In genomic region chr14:55734869-55735268, GRCm38 (mm10) we compare ENCODE assay signal across 27 mouse cellular contexts. TPM values are rescaled to one million over a fixed set of nuclear protein-coding genes. Genes with fewer than 3 reads are reported as not detected.
DNase-seq lines count a peak whose midpoint lies in the region; ATAC-seq and TF ChIP-seq lines count a peak whose summit lies in the region.
"Had no signal": no experiment of that assay in that cellular context is flagged by ENCODE, and none has a peak within 500 bp of the region (broad histone marks: within the 10 kb centered on the region; RNA-seq: fewer than 3 reads in every experiment).

No protein-coding gene starts in this region.

- no peak for TF ChIP-seq CTCF in small intestine, adult 2 months (IDR thresholded peaks at IDR 0.05; ENCODE audit: extremely low read depth, insufficient read length, insufficient replicate concordance, low read depth, low read length)

- WGBS in intestine, embryonic 14.5 days, result 60% methylated on average over 7 of the region's 7 CpGs
- WGBS in intestine, embryonic 16.5 days, result 58% methylated on average over 7 of the region's 7 CpGs
- WGBS in macrophage (ENCODE audit: missing documents), result 51% methylated on average over 7 of the region's 7 CpGs
- 38% methylated on average over 7 of the region's 7 CpGs for WGBS in small intestine, adult 2 months

- no peaks in the 10 kb centered on the region for H3K79me2 ChIP-seq in macrophage (ENCODE audit: inconsistent target)

- H3K9me3 ChIP-seq in intestine, embryonic 14.5 days (ENCODE audit: control insufficient read depth, low read length), result no peaks in the 10 kb centered on the region
- no peaks in the 10 kb centered on the region for H3K9me3 ChIP-seq in intestine, embryonic 16.5 days (ENCODE audit: control insufficient read depth, low read length)
- H3K9me3 ChIP-seq: forebrain, embryonic 10.5 days; forebrain, embryonic 13.5 days; heart, embryonic 12.5 days; heart, embryonic 15.5 days; hindbrain, embryonic 10.5 days; hindbrain, embryonic 13.5 days had no signal

- peaks cover 19% of the 10 kb centered on the region for H3K36me3 ChIP-seq in intestine, embryonic 14.5 days (ENCODE audit: control insufficient read depth, insufficient read depth, low read length)
- H3K36me3 ChIP-seq in intestine, embryonic 16.5 days (ENCODE audit: control insufficient read depth, insufficient read depth, low read length), result no peaks in the 10 kb centered on the region; the same call in 1 of the 2 replicates
- H3K36me3 ChIP-seq in macrophage (ENCODE audit: inconsistent target), result peaks cover 16% of the 10 kb centered on the region
- peaks cover 16% of the 10 kb centered on the region for H3K36me3 ChIP-seq in small intestine, adult 2 months (ENCODE audit: control insufficient read depth, insufficient read depth, low read length)

- intact Hi-C loops in left cerebral cortex, postnatal 10 days (cut with DNase I), result no loop called here

- H3K4me1 ChIP-seq in intestine, embryonic 14.5 days (replicated peaks; ENCODE audit: control insufficient read depth, insufficient read depth, low read length), result peaks cover 4% of the 10 kb centered on the region; the same call in 1 of the 2 replicates
- peaks cover 19% of the 10 kb centered on the region for H3K4me1 ChIP-seq in intestine, embryonic 16.5 days (ENCODE audit: control insufficient read depth, insufficient read depth, low read length)
- peaks cover 32% of the 10 kb centered on the region; the same call in 1 of the 2 replicates for H3K4me1 ChIP-seq in small intestine, adult 2 months (ENCODE audit: control insufficient read depth, insufficient read depth, insufficient read length, low read length)
- H3K4me1 ChIP-seq: forebrain, embryonic 10.5 days; forebrain, embryonic 13.5 days; heart, embryonic 12.5 days; heart, embryonic 15.5 days; hindbrain, embryonic 10.5 days; hindbrain, embryonic 13.5 days had no signal

- H3K4me2 ChIP-seq in intestine, embryonic 14.5 days (ENCODE audit: low read length), result 0 out of 2 replicates have a peak overlapping the region, but pooled peaks have one; percentile 20
- H3K4me2 ChIP-seq in intestine, embryonic 16.5 days (ENCODE audit: low read depth, low read length), result no peak overlapping the region
- H3K4me2 ChIP-seq: forebrain, embryonic 13.5 days; heart, embryonic 12.5 days; heart, embryonic 15.5 days; hindbrain, embryonic 13.5 days had no signal

- H3K9ac ChIP-seq in intestine, embryonic 14.5 days (ENCODE audit: low read length), result no peak overlapping the region
- H3K9ac ChIP-seq in intestine, embryonic 16.5 days (ENCODE audit: low read depth, low read length), result no peak overlapping the region
- H3K9ac ChIP-seq: forebrain, embryonic 13.5 days; heart, embryonic 12.5 days; heart, embryonic 15.5 days; hindbrain, embryonic 13.5 days had no signal

- no peaks in the 10 kb centered on the region for H3K27me3 ChIP-seq in intestine, embryonic 14.5 days (replicated peaks; ENCODE audit: control insufficient read depth, insufficient read depth, low read length)
- H3K27me3 ChIP-seq in intestine, embryonic 16.5 days (replicated peaks; ENCODE audit: control insufficient read depth, insufficient read depth, low read length), result no peaks in the 10 kb centered on the region; the same call in 1 of the 2 replicates
- H3K27me3 ChIP-seq in small intestine, adult 2 months (ENCODE audit: control insufficient read depth, insufficient read depth, low read length), result no peaks in the 10 kb centered on the region
- H3K27me3 ChIP-seq: forebrain, embryonic 13.5 days; heart, embryonic 15.5 days; hindbrain, embryonic 13.5 days; Patski had no signal

- no peak overlapping the region for H3K4me3 ChIP-seq in intestine, embryonic 14.5 days (ENCODE audit: low read depth, low read length)
- no peak overlapping the region for H3K4me3 ChIP-seq in intestine, embryonic 16.5 days (ENCODE audit: low read length)
- H3K4me3 ChIP-seq in macrophage (ENCODE audit: inconsistent target), result no peak overlapping the region
- no peak overlapping the region for H3K4me3 ChIP-seq in small intestine, adult 2 months (ENCODE audit: low read depth, low read length)
- H3K4me3 ChIP-seq: forebrain, embryonic 10.5 days; forebrain, embryonic 13.5 days; gastrocnemius, adult 2 months; heart, embryonic 12.5 days; heart, embryonic 15.5 days; hindbrain, embryonic 10.5 days; hindbrain, embryonic 13.5 days had no signal

- DNase-seq in intestine, embryonic 14.5 days (ENCODE audit: low spot score), result no peak
- no peak for DNase-seq in testis, postnatal 14 days (ENCODE audit: low spot score)
- DNase-seq in left cerebral cortex, postnatal 10 days (ENCODE audit: extremely low spot score in 1 of 2, low spot score in 2 of 2), result no peak
- DNase-seq in kidney, adult 9 months, result no peak
- DNase-seq: adrenal gland, adult 2 months; adrenal gland, postnatal 14 days; cerebellum, adult 11-12 months; cerebellum, adult 9-10 months; cerebellum, postnatal 14 days; gastrocnemius, adult 2 months; gastrocnemius, postnatal 14 days; heart, adult 18-20 months; heart, postnatal 10 days; heart, postnatal 36 days had no signal

- no peak overlapping the region; the same call in 1 of the 2 replicates for H3K27ac ChIP-seq in intestine, embryonic 14.5 days (ENCODE audit: low read depth)
- H3K27ac ChIP-seq in intestine, embryonic 16.5 days (ENCODE audit: low read length), result no peak overlapping the region
- H3K27ac ChIP-seq in macrophage, result peak overlapping the region; percentile 47; the same call in 1 of the 2 replicates
- H3K27ac ChIP-seq in small intestine, adult 2 months (ENCODE audit: insufficient read depth, low read depth, low read length), result 0 out of 2 replicates have a peak overlapping the region, but pooled peaks have one; percentile 23
- H3K27ac ChIP-seq: forebrain, embryonic 10.5 days; forebrain, embryonic 13.5 days; gastrocnemius, adult 2 months; heart, embryonic 15.5 days; hindbrain, embryonic 10.5 days; hindbrain, embryonic 13.5 days; hindbrain, postnatal 0 days had no signal

- no peak for ATAC-seq in intestine, embryonic 14.5 days (replicated peaks; ENCODE audit: low FRiP score, low TSS enrichment, low read depth)
- ATAC-seq in intestine, embryonic 16.5 days, result no peak
- ATAC-seq in granulocyte monocyte progenitor cell, adult 5-6 weeks (replicated peaks; ENCODE audit: poor library complexity, severe bottlenecking), result peak; percentile 61
- ATAC-seq: forebrain, embryonic 13.5 days; forebrain, embryonic 16.5 days; hindbrain, postnatal 0 days; Patski had no signal

- no peak for TF ChIP-seq POLR2A in small intestine, adult 2 months (IDR thresholded peaks at IDR 0.05; ENCODE audit: low read depth, low read length)

RNA-seq across cellular contexts. Expression of gene Dhrs1, which starts 10.6 kb away (rescaled TPM):
- 81.9 and 84.3 TPM in 2 replicates for polyA plus RNA-seq in intestine, embryonic 14.5 days (2014; fragmentation: Nextera tagmentation; extraction: Ambion mirVana)
- 151 and 173 TPM in 2 replicates for polyA plus RNA-seq in intestine, embryonic 16.5 days (2015; fragmentation: Nextera tagmentation; extraction: Ambion mirVana)
- 54.7 and 67.7 TPM in 2 replicates for total RNA-seq in granulocyte monocyte progenitor cell, adult 5-6 weeks (2014; fragmentation: Nextera tagmentation)
- total RNA-seq in granulocyte monocyte progenitor cell, adult 5-6 weeks (2017), result 18.0 and 30.7 TPM in 2 replicates
- 10 to 100 TPM in 16 of 26 experiments, 1 to 10 TPM in 10; 2.4 to 54.9 (median 15.8) TPM for total RNA-seq in macrophage (2018; cell fraction: chromatin; rRNA removed)
- total RNA-seq in macrophage (2018; cell fraction: cytosol; rRNA removed), result 100 to 1,000 TPM in 25 of 26 experiments, 10 to 100 TPM in 1; 99.1 to 153 (median 123) TPM
- 10 to 100 TPM; 11.3 to 72.5 (median 41.3) TPM for total RNA-seq in macrophage (2018; cell fraction: nucleus; rRNA removed)
- 63.5 to 108 TPM (median 106 TPM) in 3 replicates for polyA plus RNA-seq in macrophage (2018)
- polyA plus RNA-seq in small intestine, adult 2 months (2012; rRNA removed), result 217 and 223 TPM in 2 replicates
- 10 to 100 TPM; 93.2 to 94.9 TPM for total RNA-seq in left cerebral cortex, postnatal 10 days (2021)

RNA-seq across cellular contexts. Expression of gene Nop9, which starts 10.6 kb away (rescaled TPM):
- polyA plus RNA-seq in intestine, embryonic 14.5 days (2014; fragmentation: Nextera tagmentation; extraction: Ambion mirVana), result 42.8 and 45.0 TPM in 2 replicates
- polyA plus RNA-seq in intestine, embryonic 16.5 days (2015; fragmentation: Nextera tagmentation; extraction: Ambion mirVana), result 28.3 and 33.6 TPM in 2 replicates
- total RNA-seq in granulocyte monocyte progenitor cell, adult 5-6 weeks (2014; fragmentation: Nextera tagmentation), result 30.9 and 36.6 TPM in 2 replicates
- total RNA-seq in granulocyte monocyte progenitor cell, adult 5-6 weeks (2017), result 35.7 and 38.6 TPM in 2 replicates
- total RNA-seq in macrophage (2018; cell fraction: chromatin; rRNA removed), result 10 to 100 TPM in 16 of 26 experiments, 1 to 10 TPM in 10; 2.6 to 24.3 (median 11.7) TPM
- total RNA-seq in macrophage (2018; cell fraction: cytosol; rRNA removed), result 10 to 100 TPM in 25 of 26 experiments, 1 to 10 TPM in 1; 10.0 to 18.1 (median 15.1) TPM
- total RNA-seq in macrophage (2018; cell fraction: nucleus; rRNA removed), result 10 to 100 TPM in 13 of 26 experiments, 1 to 10 TPM in 13; 6.7 to 21.8 (median 10.0) TPM
- 9.3 to 22.6 TPM (median 12.9 TPM) in 3 replicates for polyA plus RNA-seq in macrophage (2018)
- polyA plus RNA-seq in small intestine, adult 2 months (2012; rRNA removed), result 5.9 and 8.0 TPM in 2 replicates
- 10 to 100 TPM; 15.8 to 18.5 TPM for total RNA-seq in left cerebral cortex, postnatal 10 days (2021)

RNA-seq across cellular contexts. Expression of gene Rabggta, which starts 12.8 kb away (rescaled TPM):
- polyA plus RNA-seq in intestine, embryonic 14.5 days (2014; fragmentation: Nextera tagmentation; extraction: Ambion mirVana), result 29.7 and 32.7 TPM in 2 replicates
- polyA plus RNA-seq in intestine, embryonic 16.5 days (2015; fragmentation: Nextera tagmentation; extraction: Ambion mirVana), result 36.9 and 37.5 TPM in 2 replicates
- total RNA-seq in granulocyte monocyte progenitor cell, adult 5-6 weeks (2014; fragmentation: Nextera tagmentation), result 17.9 and 20.4 TPM in 2 replicates
- 8.5 and 12.8 TPM in 2 replicates for total RNA-seq in granulocyte monocyte progenitor cell, adult 5-6 weeks (2017)
- 100 to 1,000 TPM in 3 of 26 experiments, 10 to 100 TPM in 23; 17.8 to 107 (median 48.7) TPM for total RNA-seq in macrophage (2018; cell fraction: chromatin; rRNA removed)
- total RNA-seq in macrophage (2018; cell fraction: cytosol; rRNA removed), result 10 to 100 TPM in 24 of 26 experiments, 1 to 10 TPM in 2; 9.7 to 17.0 (median 13.4) TPM
- 10 to 100 TPM in 25 of 26 experiments, 1 to 10 TPM in 1; 9.8 to 56.9 (median 30.2) TPM for total RNA-seq in macrophage (2018; cell fraction: nucleus; rRNA removed)
- polyA plus RNA-seq in macrophage (2018), result 7.5 to 16.7 TPM (median 12.4 TPM) in 3 replicates
- 28.1 and 43.5 TPM in 2 replicates for polyA plus RNA-seq in small intestine, adult 2 months (2012; rRNA removed)
- total RNA-seq in left cerebral cortex, postnatal 10 days (2021), result 10 to 100 TPM; 46.6 to 48.2 TPM

RNA-seq across cellular contexts. Expression of gene Tgm1, which starts 21.1 kb away (rescaled TPM):
- polyA plus RNA-seq in intestine, embryonic 14.5 days (2014; fragmentation: Nextera tagmentation; extraction: Ambion mirVana), result 1.3 and 1.6 TPM in 2 replicates
- polyA plus RNA-seq in intestine, embryonic 16.5 days (2015; fragmentation: Nextera tagmentation; extraction: Ambion mirVana), result 0.75 and 1.4 TPM in 2 replicates
- 0.85 and 1.8 TPM in 2 replicates for total RNA-seq in granulocyte monocyte progenitor cell, adult 5-6 weeks (2014; fragmentation: Nextera tagmentation)
- 1.4 and 4.3 TPM in 2 replicates for total RNA-seq in granulocyte monocyte progenitor cell, adult 5-6 weeks (2017)
- 1 to 10 TPM in 21 of 26 experiments, under 1 TPM in 5; 0.25 to 5.7 (median 1.6) TPM for total RNA-seq in macrophage (2018; cell fraction: chromatin; rRNA removed)
- 1 to 10 TPM in 24 of 26 experiments, under 1 TPM in 2; 0.85 to 4.7 (median 1.9) TPM for total RNA-seq in macrophage (2018; cell fraction: cytosol; rRNA removed)
- total RNA-seq in macrophage (2018; cell fraction: nucleus; rRNA removed), result 1 to 10 TPM in 23 of 26 experiments, under 1 TPM in 3; 0.58 to 5.7 (median 1.8) TPM
- polyA plus RNA-seq in macrophage (2018), result 1.2 to 4.3 TPM (median 3.6 TPM) in 3 replicates
- 0.62 and 0.89 TPM in 2 replicates for polyA plus RNA-seq in small intestine, adult 2 months (2012; rRNA removed)
- under 1 TPM in 1 of 2 experiments, not detected in 1; 0.24 TPM for total RNA-seq in left cerebral cortex, postnatal 10 days (2021)

RNA-seq across cellular contexts. Expression of gene Cideb, which starts 23.4 kb away (rescaled TPM):
- 5.4 and 8.1 TPM in 2 replicates for polyA plus RNA-seq in intestine, embryonic 14.5 days (2014; fragmentation: Nextera tagmentation; extraction: Ambion mirVana)
- polyA plus RNA-seq in intestine, embryonic 16.5 days (2015; fragmentation: Nextera tagmentation; extraction: Ambion mirVana), result 118 and 152 TPM in 2 replicates
- total RNA-seq in granulocyte monocyte progenitor cell, adult 5-6 weeks (2014; fragmentation: Nextera tagmentation), result not detected in 2 replicates
- not detected in 2 replicates for total RNA-seq in granulocyte monocyte progenitor cell, adult 5-6 weeks (2017)
- total RNA-seq in macrophage (2018; cell fraction: chromatin; rRNA removed), result under 1 TPM in 2 of 26 experiments, not detected in 24; 0.70 to 0.99 TPM
- total RNA-seq in macrophage (2018; cell fraction: cytosol; rRNA removed), result under 1 TPM in 25 of 26 experiments, not detected in 1; 0.15 to 0.77 (median 0.41) TPM
- total RNA-seq in macrophage (2018; cell fraction: nucleus; rRNA removed), result under 1 TPM in 3 of 26 experiments, not detected in 23; 0.45 to 0.98 (median 0.54) TPM
- 0.22 to 0.72 TPM (median 0.41 TPM) in 3 replicates for polyA plus RNA-seq in macrophage (2018)
- 309 and 797 TPM in 2 replicates for polyA plus RNA-seq in small intestine, adult 2 months (2012; rRNA removed)
- total RNA-seq in left cerebral cortex, postnatal 10 days (2021), result under 1 TPM; 0.49 to 0.84 TPM
- total RNA-seq: gastrocnemius, adult 2 months; gastrocnemius, postnatal 14 days had no signal
- polyA plus RNA-seq: forebrain, embryonic 16.5 days; hindbrain, embryonic 10.5 days had no signal

Comparison
In these comparisons a context has a peak if more than half of its experiments do, and no peak if none do; other contexts are left out.
1. H3K27ac ChIP-seq: peak in macrophage (single experiment) and small intestine, adult 2 months (single experiment); none in intestine, embryonic 14.5 days (single experiment) and intestine, embryonic 16.5 days (single experiment).